Mouse (Mus musculus) cortical plate, adult 2 months (tissue): ENCODE data around the gene C1qtnf4.

Source experiments
- CTCF ChIP-seq: fragments of 200-500 bp; IDR thresholded peaks from 2 replicates; pipeline ENCODE4 v1.5.1; 2011; ENCODE audit warnings: mild to moderate bottlenecking, control low read depth, low read length; ENCODE audit not compliant: insufficient read depth; ENCODE audit errors: extremely low read depth
- POLR2A ChIP-seq: fragments of 200-500 bp; IDR thresholded peaks from 2 replicates; pipeline ENCODE4 v1.6.1; 2011; ENCODE audit warnings: mild to moderate bottlenecking, low read length, control low read depth; ENCODE audit not compliant: insufficient read depth; ENCODE audit errors: extremely low read depth

- 0 out of 2 replicates have a peak, but pooled peaks have one; percentile 27 for TF ChIP-seq POLR2A
- TF ChIP-seq CTCF: no peak
Observed at GRCm38 (mm10) chr2:90915516-90915915, 29.9 kb downstream of the C1qtnf4 start.
